Mouse (Mus musculus): ENCODE measurements around the gene Snrk.

The Snrk gene

GRCm38 (mm10) chr9:122180105-122180504 is 63.0 kb downstream of the Snrk start:
- no peak for DNase-seq (ENCODE audit: low spot score in 2 of 2)

GRCm38 (mm10) chr9:122183074-122183473 is 66.0 kb downstream of the Snrk start:
- DNase-seq (ENCODE audit: low spot score in 2 of 2): no peak

- DNase-seq (ENCODE audit: low spot score in 2 of 2): no peak
These were observed 67.3 kb downstream of the Snrk start for GRCm38 (mm10) chr9:122184329-122184728.

- DNase-seq (ENCODE audit: low spot score in 2 of 2): peak; percentile 28 to 78
These were observed 68.0 kb downstream of the Snrk start for GRCm38 (mm10) chr9:122185061-122185460.

- no peak for DNase-seq (ENCODE audit: low spot score in 2 of 2)
These were observed 68.9 kb downstream of the Snrk start for GRCm38 (mm10) chr9:122185953-122186352.

- no peak for DNase-seq (ENCODE audit: low spot score in 2 of 2)
These were observed 69.7 kb downstream of the Snrk start for GRCm38 (mm10) chr9:122186643-122187226.

DNA sequence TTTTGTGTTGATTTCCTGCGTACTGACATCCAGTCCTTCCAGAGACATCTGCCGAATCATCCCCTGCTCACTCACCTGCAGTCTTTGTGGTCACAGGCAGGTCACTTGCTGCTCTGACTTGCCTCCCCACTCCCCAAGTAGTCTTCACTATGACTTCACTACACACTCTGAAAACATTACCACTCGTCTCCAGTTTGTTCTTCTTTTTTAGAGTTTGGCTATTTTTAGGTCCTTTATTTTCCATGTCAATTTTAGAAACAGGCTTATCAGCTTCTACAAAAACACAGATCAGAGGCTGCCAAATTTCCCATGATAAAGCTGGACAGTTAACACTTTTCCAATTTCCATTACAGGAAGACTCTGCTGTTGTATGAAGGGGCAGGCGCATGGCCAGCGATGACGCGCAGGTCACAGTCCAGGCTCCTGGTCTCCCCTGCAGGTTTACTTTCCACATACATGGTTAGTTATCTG is 70.4 kb downstream of the Snrk start:
- no peak for DNase-seq (ENCODE audit: low spot score in 2 of 2)

- DNase-seq (ENCODE audit: low spot score in 2 of 2): peak in 1 of 2 experiments; percentile 59
These were observed 71.7 kb downstream of the Snrk start for GRCm38 (mm10) chr9:122188724-122189123.

DNA sequence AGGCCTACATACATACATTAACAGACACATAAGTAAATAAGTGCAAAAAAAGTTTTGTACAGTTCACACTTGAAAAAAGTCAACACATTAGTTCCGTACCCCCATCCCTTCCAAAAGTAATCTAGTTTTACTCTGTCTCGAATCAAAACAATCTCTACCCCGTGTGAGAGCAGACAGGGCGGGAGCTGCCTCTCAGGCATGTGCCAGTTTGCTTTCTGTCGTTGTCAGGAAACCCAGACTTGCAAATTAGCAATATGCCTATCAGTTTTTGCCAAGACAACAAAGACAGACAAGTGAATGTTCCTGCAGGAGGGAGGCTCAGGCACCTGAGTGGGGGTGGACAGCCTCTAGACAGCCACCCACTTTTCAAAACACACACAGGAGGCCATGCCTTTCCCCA is 76.3 kb downstream of the Snrk start:
- no peak for DNase-seq (ENCODE audit: low spot score in 2 of 2)

GRCm38 (mm10) chr9:122193823-122194222 is 76.8 kb downstream of the Snrk start:
- DNase-seq (ENCODE audit: low spot score in 2 of 2): no peak

- no peak for DNase-seq (ENCODE audit: low spot score in 2 of 2)
These were observed 78.1 kb downstream of the Snrk start for GRCm38 (mm10) chr9:122195042-122195682.

GRCm38 (mm10) chr9:122197021-122197420 is 80.0 kb downstream of the Snrk start:
- no peak for DNase-seq (ENCODE audit: low spot score in 2 of 2)

- no peak for DNase-seq (ENCODE audit: low spot score in 2 of 2)
These were observed 81.6 kb downstream of the Snrk start for GRCm38 (mm10) chr9:122198621-122199020.

- peak in 1 of 2 experiments; percentile 59 for DNase-seq (ENCODE audit: low spot score in 2 of 2)
These were observed 82.2 kb downstream of the Snrk start for GRCm38 (mm10) chr9:122199253-122199652.

GRCm38 (mm10) chr9:122204508-122204907 is 87.4 kb downstream of the Snrk start:
- peak in 1 of 2 experiments; percentile 42 for DNase-seq (ENCODE audit: low spot score in 2 of 2)

DNA sequence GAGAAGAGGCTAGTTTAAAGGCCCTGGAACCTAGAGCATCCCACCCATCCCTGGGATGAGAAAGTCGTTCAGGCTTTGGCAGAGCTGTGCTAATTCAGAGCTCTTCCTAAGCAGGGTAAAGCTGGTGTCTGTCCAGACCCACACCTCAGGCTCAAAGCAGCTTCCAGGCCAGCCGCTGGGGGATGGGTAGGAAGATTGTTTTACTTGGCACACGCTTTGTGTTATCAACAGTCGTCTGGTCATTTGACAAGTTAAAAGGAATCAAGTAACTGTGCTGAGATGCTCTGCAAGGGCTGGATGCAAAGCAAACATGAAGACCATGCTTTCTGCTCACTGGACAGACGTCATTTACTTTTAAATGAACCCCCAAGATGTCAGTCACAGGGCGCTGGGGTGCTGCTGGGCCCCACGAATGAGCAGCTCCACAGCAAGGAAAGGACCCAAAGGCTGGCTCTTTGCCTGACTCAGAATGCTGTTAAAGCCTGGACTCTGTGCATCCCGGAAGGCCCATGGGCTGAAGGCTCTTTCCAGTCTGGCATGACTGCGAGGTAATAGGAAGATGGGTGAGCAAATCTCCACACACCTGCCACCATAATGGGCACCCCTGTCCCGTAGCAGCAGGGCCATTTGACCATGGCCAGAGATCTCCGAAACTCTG is 88.6 kb downstream of the Snrk start:
- no peak for DNase-seq (ENCODE audit: low spot score in 2 of 2)

GRCm38 (mm10) chr9:122208311-122208710 is 91.2 kb downstream of the Snrk start:
- no peak for DNase-seq (ENCODE audit: low spot score in 2 of 2)

GRCm38 (mm10) chr9:122215118-122215517 is 98.1 kb downstream of the Snrk start:
- no peak for DNase-seq (ENCODE audit: low spot score in 2 of 2)

DNA sequence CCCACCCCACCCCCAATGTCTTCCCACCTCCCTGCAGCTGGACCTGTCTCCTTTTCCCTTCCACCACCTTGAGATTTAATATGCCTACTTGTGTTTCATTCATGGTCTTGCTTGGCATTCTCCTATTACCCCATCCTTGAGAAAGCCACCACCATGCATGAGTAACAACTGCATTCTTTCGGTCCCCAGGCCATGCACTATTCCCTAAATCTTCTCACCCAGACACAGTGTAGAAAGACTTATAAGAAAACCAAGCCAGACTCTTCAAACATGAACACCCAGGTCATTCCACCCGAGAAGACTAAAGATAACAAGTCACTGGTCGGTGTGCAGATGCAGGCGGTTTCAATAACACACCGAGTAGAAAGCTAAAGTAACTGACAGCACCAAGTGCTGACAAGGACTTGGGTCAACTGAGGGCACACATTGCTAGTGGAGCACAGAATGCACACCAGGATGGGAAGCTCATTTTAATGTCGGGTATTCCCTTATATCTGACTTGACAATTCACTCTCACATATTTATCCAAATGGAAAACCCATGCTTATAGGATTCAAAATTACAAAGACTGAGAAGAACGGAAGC is 100.0 kb downstream of the Snrk start:
- DNase-seq (ENCODE audit: low spot score in 2 of 2): no peak

Data from spleen, postnatal 10 days (tissue).